Mouse (Mus musculus) 3134 (cell line): ENCODE results near the gene Ifnab.
A peak's percentile ranks its signal among the peaks of the same experiment; 100 is the strongest.

Source experiments
- DNase-seq: peaks from one replicate; pipeline ENCODE4 v3.0.0-alpha.2; 2011; ENCODE audit warnings: low spot score; ENCODE audit not compliant: insufficient read length; ENCODE audit errors: extremely low read depth

Gene Ifnab

GRCm38 (mm10) chr4:88680362-88680761 is 10.8 kb downstream of the Ifnab start:
- DNase-seq, result no peak

GRCm38 (mm10) chr4:88676824-88677223 is 14.3 kb downstream of the Ifnab start, which contains the start of gene Ifna16:
Gene Ifna16, minus strand, starts transcription at chr4:88676924.
- DNase-seq, result no peak

- no peak for DNase-seq
Measured at GRCm38 (mm10) chr4:88655461-88655860, 35.7 kb downstream of the Ifnab start.

GRCm38 (mm10) chr4:88653644-88654043 is 37.5 kb downstream of the Ifnab start:
- no peak for DNase-seq

GRCm38 (mm10) chr4:88644359-88644758 is 46.8 kb downstream of the Ifnab start, which contains the start of gene Ifna13:
Gene Ifna13, minus strand, starts transcription at chr4:88644459.
- no peak for DNase-seq

- peak; percentile 37 for DNase-seq
Measured at GRCm38 (mm10) chr4:88642526-88642925, 48.6 kb downstream of the Ifnab start.

GRCm38 (mm10) chr4:88641077-88641831 is 49.9 kb downstream of the Ifnab start:
- peak; percentile 93 for DNase-seq

GRCm38 (mm10) chr4:88640704-88641076 is 50.5 kb downstream of the Ifnab start:
- DNase-seq, result no peak
